Mouse (Mus musculus) ES-E14 (cell line): ENCODE data around the gene Rab30.

Source experiments
- CHD2 ChIP-seq: IDR thresholded peaks from 2 replicates; pipeline ENCODE4 v1.6.1; 2014; ENCODE audit warnings: mild to moderate bottlenecking, low read depth, low read length, inconsistent platforms
- HCFC1 ChIP-seq: IDR thresholded peaks from 2 replicates; pipeline ENCODE4 v1.6.1; 2012; ENCODE audit warnings: low read length, inconsistent platforms, borderline replicate concordance; ENCODE audit not compliant: insufficient read depth
- MAFK ChIP-seq: IDR thresholded peaks from 2 replicates; pipeline ENCODE4 v1.6.1; 2014; ENCODE audit warnings: mild to moderate bottlenecking, low read depth, low read length, inconsistent platforms; ENCODE audit not compliant: insufficient read depth
- ZC3H11A ChIP-seq: IDR thresholded peaks from 2 replicates; pipeline ENCODE4 v1.6.1; 2012; ENCODE audit warnings: low read depth, mild to moderate bottlenecking, inconsistent platforms, low read length, borderline replicate concordance

- TF ChIP-seq CHD2 (no peak), MAFK (no peak), ZC3H11A (no peak), HCFC1 (no peak)
Observed at GRCm38 (mm10) chr7:92832395-92832794, 91.0 kb downstream of the Rab30 start.
